Mouse (Mus musculus): ENCODE results near the gene 4931423N10Rik. TPM values are rescaled to one million over a fixed set of nuclear protein-coding genes. Genes with fewer than 3 reads are reported as not detected.

4931423N10Rik gene
- total RNA-seq (2021) = not detected
- not detected in 2 replicates for polyA plus RNA-seq (2012; rRNA removed)
- long read RNA-seq, partial matches to known transcripts = 0 of 1 reads
- long read RNA-seq, other reads (novel, unspliced or antisense) = 1 of 1 reads

GRCm38 (mm10) chr2:23207070-23207526, at the start of gene 4931423N10Rik:
TSS of gene 4931423N10Rik (plus strand) at chr2:23207476.
- DNase-seq = no peak

- DNase-seq = no peak
These were observed 35.0 kb upstream of the 4931423N10Rik start for GRCm38 (mm10) chr2:23172305-23172704.

GRCm38 (mm10) chr2:23194366-23194765, 12.9 kb upstream of the 4931423N10Rik start:
- DNase-seq = no peak

GRCm38 (mm10) chr2:23201034-23201433, 6.2 kb upstream of the 4931423N10Rik start:
- DNase-seq = no peak

- peak; percentile 4 for DNase-seq
These were observed 4.2 kb upstream of the 4931423N10Rik start for GRCm38 (mm10) chr2:23202900-23203670.

- DNase-seq = no peak
These were observed 6.4 kb downstream of the 4931423N10Rik start for GRCm38 (mm10) chr2:23213661-23214060.

GRCm38 (mm10) chr2:23225199-23225598, 17.9 kb downstream of the 4931423N10Rik start:
- no peak for DNase-seq

- DNase-seq = no peak
These were observed 21.2 kb downstream of the 4931423N10Rik start for GRCm38 (mm10) chr2:23228463-23228862.

- DNase-seq = peak; percentile 25
These were observed 26.9 kb downstream of the 4931423N10Rik start for GRCm38 (mm10) chr2:23234065-23234773.

GRCm38 (mm10) chr2:23290991-23291390, 83.7 kb downstream of the 4931423N10Rik start:
- DNase-seq = peak; percentile 1

GRCm38 (mm10) chr2:23314869-23315268, 107.6 kb downstream of the 4931423N10Rik start:
- DNase-seq = no peak

Other genes with a start within 250 kb of the 4931423N10Rik start
- 10 to 100 TPM; 64.9 to 91.1 TPM for gene Abi1, start 167.2 kb upstream of the 4931423N10Rik start, total RNA-seq (2021)
- gene Abi1, start 167.2 kb upstream of the 4931423N10Rik start, polyA plus RNA-seq (2012; rRNA removed) = 71.4 and 90.6 TPM in 2 replicates
- 10 to 100 TPM; 79.4 to 82.5 TPM for gene Acbd5, start 139.3 kb upstream of the 4931423N10Rik start, total RNA-seq (2021)
- 9.4 and 12.1 TPM in 2 replicates for gene Acbd5, start 139.3 kb upstream of the 4931423N10Rik start, polyA plus RNA-seq (2012; rRNA removed)
- gene Mastl, start 51.5 kb upstream of the 4931423N10Rik start, total RNA-seq (2021) = under 1 TPM; 0.55 to 0.97 TPM
- gene Mastl, start 51.5 kb upstream of the 4931423N10Rik start, polyA plus RNA-seq (2012; rRNA removed) = 0.09 TPM in 1 of 2 replicates, not detected in the other
- 100 to 1,000 TPM in 1 of 2 experiments, 10 to 100 TPM in 1; 94.5 to 124 TPM for gene Yme1l1, start 51.1 kb upstream of the 4931423N10Rik start, total RNA-seq (2021)
- 0.75 and 1.1 TPM in 2 replicates for gene Yme1l1, start 51.1 kb upstream of the 4931423N10Rik start, polyA plus RNA-seq (2012; rRNA removed)
- gene Nxph2, start 113.8 kb downstream of the 4931423N10Rik start, total RNA-seq (2021) = not detected
- not detected in 2 replicates for gene Nxph2, start 113.8 kb downstream of the 4931423N10Rik start, polyA plus RNA-seq (2012; rRNA removed)

All from adrenal gland, adult 2 months (tissue).